Mouse (Mus musculus) WW6 (cell line): Measurements from ENCODE around the gene Rai1.
A peak's percentile ranks its signal among the peaks of the same experiment; 100 is the strongest.

Experiments used
- DNase-seq: peaks from one replicate; pipeline ENCODE4 v3.0.0-alpha.2; 2013; ENCODE audit warnings: low read depth, low spot score

The Rai1 gene

DNA sequence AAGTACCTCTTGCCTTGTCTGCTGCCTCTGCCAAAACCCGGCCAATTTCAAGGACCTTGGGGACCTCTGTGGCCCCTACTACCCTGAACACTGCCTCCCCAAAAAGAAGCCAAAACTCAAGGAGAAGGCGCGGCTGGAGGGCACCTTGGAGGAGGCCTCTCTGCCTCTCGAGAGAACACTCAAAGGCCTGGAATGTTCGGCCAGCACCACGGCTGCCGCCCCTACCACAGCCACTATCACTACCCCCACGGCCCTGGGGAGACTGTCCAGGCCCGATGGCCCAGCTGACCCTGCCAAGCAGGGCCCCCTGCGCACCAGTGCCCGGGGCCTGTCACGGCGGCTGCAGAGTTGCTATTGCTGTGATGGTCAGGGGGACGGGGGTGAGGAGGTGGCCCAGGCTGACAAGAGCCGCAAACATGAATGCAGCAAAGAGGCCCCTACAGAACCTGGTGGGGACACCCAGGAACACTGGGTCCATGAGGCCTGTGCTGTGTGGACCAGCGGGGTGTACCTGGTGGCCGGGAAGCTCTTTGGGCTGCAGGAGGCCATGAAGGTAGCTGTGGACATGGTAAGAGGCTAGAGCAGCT is 85.3 kb downstream of the Rai1 start:
- no peak for DNase-seq

DNA sequence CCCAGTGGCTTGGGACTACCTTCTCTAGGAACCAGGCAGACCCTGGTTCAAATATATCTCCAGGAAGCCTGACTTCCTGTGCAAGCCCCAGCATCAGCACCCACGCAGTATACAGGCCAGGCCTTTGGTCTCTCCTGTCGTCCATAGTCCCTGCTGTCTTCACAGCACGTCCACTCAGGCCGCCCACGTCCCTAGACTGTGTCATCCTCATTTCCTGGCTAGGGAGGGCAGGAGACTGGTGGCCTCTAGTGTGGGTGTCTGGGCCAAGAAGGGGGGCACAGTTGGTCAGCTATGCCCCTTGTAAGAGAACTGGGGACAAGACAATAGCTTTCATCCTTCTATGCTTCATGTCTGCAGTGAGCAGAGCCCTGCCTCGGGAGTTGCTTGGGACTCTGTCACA is 87.7 kb downstream of the Rai1 start:
- DNase-seq = no peak

- DNase-seq = no peak
Observed at GRCm38 (mm10) chr11:60193556-60193955, 88.7 kb downstream of the Rai1 start.

DNA sequence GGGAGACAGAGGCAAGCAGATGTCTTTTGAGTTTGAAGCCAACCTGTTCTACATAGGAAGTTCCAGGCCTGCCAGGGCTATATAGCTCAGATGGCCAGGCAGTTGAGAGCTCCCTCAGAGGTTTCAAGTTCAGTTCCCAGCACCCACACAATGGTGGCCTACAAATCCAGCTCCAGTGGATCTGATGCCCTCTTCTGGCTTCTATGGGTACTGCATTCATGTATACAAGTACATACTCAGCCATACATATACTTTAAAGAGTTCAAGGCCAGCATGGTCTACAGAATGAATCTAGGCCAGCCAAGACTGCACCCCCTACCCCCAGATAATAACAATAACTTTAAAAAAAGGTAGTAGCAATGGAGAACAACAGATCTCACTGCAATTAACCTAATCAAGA is 90.3 kb downstream of the Rai1 start:
- no peak for DNase-seq

DNA sequence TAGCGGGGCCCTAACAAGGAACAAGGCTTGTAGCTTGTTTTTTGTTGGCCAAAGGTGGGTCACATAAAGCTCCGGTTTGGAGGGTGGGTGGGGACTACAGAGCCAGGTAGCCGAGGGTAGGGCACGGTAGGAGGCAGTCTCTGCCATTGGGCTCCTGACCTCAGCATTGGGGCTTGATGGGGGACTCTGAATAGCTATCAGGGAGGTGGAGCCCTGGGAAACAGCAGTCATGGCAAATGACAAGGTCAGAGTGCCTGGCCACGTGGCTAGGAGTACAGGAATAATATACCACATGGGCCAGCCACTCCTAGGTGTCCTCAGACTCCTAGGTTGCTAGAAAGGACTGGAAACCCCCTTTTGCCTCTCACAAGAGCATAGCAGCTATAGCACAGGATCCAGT is 91.5 kb downstream of the Rai1 start:
- no peak for DNase-seq

DNA sequence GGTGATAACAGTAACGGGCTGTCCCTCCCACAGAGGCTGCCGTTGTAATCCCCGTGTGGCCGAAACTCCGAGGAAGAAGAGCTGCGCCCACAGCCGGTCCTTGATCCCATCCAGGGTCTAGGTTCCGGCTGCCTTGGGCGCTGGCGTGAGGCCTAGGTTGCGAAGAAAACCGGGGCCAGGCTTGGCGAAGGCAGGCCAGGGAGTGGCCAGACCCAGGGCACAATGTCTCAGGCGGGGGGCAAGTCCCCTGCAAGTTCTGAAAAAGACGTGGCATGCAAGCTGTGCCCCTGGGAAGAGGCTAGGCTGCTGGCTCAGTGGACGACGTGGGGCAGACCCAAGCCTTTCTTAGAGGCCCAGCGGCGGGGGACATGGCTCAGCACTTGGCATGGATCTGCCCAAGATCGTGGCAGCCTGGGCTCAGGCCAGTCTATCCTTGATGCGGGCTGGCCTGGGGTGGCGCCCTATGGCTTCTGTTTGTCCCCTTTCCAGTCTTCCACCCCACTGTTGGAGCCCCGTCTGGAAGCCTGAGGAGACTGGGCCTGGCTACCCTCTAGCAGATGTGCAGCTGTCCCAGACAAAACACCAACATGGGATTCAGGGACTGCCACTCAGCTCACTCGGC is 93.3 kb downstream of the Rai1 start:
- no peak for DNase-seq

DNA sequence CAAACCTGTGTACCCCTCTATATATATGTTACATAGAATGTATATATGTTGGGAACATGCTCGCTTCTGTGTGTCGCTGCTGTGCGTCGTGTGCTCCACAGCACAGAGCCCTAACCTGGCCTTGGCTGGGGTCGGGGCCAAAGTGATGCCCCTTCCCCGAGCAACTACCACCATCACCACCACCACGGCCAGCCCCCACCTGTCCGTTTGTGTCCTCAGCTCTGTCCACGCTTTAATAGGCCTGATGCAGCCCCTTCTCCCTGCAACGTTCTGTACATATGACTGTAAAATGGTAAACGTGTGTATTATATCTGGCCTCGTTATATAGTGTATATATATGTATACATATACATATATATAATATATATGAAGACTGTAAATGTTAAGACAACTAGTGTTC is 93.8 kb downstream of the Rai1 start:
- no peak for DNase-seq

DNA sequence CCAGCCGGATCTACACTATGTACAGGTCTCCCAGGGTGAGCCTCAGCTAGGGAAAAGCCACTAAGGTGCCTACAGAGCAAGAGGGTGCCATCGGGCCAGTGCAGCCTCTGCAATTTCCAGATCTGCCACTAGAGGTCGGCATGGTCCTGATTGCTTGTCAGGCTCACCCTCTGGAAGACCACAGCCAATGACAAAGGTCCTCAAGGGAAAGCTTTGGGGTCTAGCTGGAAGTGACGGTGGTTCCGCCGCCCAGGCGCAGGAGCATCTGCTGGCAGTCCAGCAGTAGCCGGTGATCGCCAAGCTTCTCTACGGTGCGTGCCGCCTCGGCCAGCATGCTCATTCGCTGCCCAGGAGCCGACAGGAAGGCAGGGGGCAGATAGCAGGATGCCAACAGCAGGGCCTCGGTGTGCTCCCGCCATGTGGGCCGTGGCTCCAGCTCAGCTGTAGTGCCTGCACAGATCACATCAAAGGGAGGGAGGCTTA is 94.9 kb downstream of the Rai1 start:
- peak; percentile 75 for DNase-seq

DNA sequence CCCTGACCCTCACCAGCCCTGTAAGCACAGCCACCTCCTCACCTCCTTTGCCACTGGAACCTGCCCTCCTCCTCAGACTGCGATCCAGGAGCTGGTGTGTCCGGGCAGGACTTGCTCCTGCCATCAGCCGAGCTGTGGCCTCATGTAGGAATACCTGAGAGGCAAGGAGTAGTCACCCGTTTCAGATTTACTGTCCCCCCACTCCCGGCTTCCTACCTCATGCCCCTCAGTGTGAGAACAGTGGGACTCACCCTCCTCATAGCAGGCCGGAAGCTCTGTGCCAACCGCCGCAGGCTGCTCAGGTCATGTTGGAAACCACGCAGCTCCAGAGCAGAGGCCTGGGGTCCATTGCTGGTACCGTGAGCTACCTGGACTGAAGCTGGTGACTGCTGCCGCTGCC is 95.6 kb downstream of the Rai1 start:
- no peak for DNase-seq

DNA sequence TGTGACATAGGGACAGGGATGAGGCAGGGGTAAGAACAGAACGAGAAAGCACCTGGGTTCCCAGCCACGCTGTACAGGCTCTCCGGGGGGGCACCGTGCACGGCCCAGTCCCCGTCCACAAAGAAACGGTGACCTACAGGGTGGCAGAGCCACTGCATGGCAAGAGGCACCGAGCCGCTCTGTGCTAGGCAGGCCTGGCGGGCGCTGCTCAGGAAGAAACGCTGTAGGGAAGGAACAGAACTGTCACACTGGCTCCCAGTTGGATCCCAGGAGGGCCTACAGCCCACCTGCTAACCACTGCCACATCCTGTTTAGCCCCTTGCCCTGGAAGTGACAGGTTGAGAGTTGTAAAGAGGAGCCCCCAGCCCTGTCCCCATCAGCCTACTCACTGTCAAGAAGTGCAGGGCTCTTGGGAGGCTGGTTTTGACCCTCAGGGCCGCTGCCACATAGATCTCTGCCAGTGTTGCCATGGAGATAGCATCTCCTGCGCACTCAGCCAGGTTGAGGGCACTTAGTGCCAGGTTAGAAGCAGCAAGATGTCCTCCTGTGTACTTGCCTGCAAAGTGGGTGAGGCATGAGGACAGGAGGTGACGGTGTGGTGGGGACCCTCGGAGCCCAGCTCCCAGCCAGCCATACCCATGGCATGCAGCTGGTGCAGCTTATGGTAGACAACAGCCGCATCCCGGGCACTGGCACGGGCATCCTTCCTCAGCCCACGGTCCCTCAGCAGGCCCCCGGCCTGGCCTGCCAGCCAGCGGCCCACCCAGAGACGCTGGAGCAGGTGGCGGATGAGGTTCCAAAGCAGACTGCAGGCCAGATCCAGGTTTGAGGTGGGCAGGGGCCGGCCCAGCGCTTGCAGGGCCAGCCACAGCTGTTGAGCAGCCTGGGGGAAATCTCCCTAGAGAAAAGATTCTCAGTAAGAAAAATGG is 98.2 kb downstream of the Rai1 start:
- DNase-seq = no peak

- no peak for DNase-seq
Observed at GRCm38 (mm10) chr11:60205026-60205425, 100.2 kb downstream of the Rai1 start.

GRCm38 (mm10) chr11:60206207-60206606 is 101.4 kb downstream of the Rai1 start:
- no peak for DNase-seq

DNA sequence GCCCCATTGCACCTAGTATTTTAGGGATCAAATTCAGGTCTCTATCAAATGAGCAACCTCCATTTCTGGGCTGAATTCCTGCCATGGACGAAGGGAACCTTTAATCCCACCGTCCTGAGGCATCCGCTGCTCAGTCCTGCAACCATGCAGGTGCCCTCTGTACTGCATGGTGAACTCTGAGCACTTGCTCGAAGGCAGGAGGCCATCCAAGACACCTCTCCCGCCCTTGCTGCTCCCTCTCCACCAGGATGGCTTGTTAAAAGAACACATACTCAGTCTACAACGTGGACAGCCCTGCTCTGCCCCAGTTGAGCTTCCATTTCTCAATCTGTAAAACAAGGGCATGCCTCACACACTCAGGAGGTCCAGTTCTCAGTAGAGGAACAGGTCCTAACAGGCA is 103.4 kb downstream of the Rai1 start:
- DNase-seq = no peak

GRCm38 (mm10) chr11:60208712-60209111 is 103.9 kb downstream of the Rai1 start:
- no peak for DNase-seq

DNA sequence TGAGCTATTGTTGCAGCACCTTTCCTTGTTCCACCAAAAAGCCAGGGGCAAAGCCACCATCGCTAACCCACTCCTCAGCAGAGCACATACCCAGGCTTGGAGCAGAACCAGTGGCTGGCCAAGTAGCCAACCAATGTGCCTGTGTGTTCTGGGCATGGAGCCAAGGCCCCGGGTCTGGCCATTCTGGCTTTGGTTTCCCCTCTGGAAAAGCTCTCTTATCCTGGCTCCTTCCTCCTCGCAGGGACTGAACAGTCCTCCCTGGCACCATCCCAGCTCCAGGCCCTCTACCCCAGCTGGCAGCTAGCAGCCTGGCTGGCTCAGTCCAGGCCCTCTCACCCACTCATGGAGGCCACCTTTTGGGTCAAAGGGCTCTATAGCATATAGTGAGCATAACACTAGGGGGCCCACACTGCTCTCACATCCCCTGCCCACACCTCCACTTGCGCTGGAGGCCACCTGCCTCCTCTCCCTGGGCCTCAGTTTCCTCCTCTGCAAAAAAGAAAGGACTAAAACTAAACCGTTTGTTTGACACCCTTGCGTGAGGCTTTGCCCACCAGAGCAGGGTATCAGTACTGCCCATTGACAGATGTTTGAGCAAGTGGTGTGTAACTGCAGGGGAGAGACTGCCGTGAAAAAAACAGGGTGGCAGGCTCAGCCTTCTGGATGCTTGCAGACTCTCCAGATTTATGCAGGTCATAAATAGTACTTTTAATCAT is 104.6 kb downstream of the Rai1 start:
- no peak for DNase-seq

DNA sequence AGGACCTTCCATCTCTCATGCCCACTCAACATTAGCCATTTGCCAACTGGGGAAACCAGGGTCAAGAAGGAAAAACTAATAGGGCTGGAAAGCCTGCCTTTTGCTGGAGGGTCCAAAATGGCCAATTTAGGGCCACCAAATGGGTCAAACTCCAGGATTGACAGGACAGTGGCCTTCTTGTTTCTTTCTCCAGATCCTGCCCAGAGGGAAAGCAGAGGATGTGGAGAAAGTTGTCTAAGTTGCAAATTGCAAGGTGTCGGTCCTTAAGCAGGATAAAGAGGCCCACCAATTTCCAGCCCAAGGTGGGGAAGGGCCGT is 105.1 kb downstream of the Rai1 start:
- no peak for DNase-seq

DNA sequence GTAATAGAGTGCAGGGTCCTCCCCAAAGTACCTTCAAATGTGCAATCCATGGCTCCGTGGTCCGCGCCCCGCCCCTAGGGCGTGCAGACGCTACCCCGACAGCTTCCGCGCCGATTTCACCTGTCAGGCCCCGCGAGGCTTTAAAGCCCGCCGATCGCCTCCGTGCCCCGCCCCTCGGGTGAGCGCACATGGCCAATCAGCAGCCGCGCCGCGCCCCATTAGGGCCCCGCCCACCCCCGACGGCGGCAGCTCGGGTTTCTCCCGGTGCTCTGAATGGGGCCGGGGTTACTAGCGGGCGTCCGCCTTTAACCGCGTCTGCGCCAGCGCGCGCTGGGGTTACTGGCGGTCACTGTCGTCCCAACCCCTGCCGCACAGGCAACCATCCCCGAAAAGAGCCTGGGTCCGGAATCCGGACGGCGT is 105.5 kb downstream of the Rai1 start:
- DNase-seq = peak; percentile 97

GRCm38 (mm10) chr11:60211152-60211551 is 106.3 kb downstream of the Rai1 start:
- DNase-seq = no peak

- no peak for DNase-seq
Observed at GRCm38 (mm10) chr11:60211761-60212160, 106.9 kb downstream of the Rai1 start.

- DNase-seq = no peak
Observed at GRCm38 (mm10) chr11:60213266-60213665, 108.5 kb downstream of the Rai1 start.

- no peak for DNase-seq
Observed at GRCm38 (mm10) chr11:60216671-60217070, 111.9 kb downstream of the Rai1 start.

GRCm38 (mm10) chr11:60217467-60217866 is 112.7 kb downstream of the Rai1 start:
- DNase-seq = no peak
